Mouse (Mus musculus): ENCODE data around the gene Sept9. TPM values are rescaled to one million over a fixed set of nuclear protein-coding genes. Genes with fewer than 3 reads are reported as not detected.

Gene Sept9
- polyA plus RNA-seq, 1 experiment from 2014 or later = 202 TPM

GRCm38 (mm10) chr11:117249282-117249984 is 50.0 kb downstream of the Sept9 start:
- H3K4me3 ChIP-seq = no peak overlapping the region
- H3K4me1 ChIP-seq = peaks cover 40% of the 10 kb centered on the region
- H3K4me2 ChIP-seq = no peak overlapping the region
- no peaks in the 10 kb centered on the region for H3K27me3 ChIP-seq
- no peak overlapping the region for H3K9ac ChIP-seq
- ATAC-seq (ENCODE audit: insufficient number of reproducible peaks, insufficient read depth, low FRiP score, low TSS enrichment, low read depth) = no peak
- no peaks in the 10 kb centered on the region for H3K9me3 ChIP-seq
- no peaks in the 10 kb centered on the region; the same call in 1 of the 2 replicates for H3K36me3 ChIP-seq
- WGBS = 77% methylated on average over 18 of the region's 18 CpGs
- H3K27ac ChIP-seq = peak overlapping the region; percentile 33; the same call in 1 of the 2 replicates

DNA sequence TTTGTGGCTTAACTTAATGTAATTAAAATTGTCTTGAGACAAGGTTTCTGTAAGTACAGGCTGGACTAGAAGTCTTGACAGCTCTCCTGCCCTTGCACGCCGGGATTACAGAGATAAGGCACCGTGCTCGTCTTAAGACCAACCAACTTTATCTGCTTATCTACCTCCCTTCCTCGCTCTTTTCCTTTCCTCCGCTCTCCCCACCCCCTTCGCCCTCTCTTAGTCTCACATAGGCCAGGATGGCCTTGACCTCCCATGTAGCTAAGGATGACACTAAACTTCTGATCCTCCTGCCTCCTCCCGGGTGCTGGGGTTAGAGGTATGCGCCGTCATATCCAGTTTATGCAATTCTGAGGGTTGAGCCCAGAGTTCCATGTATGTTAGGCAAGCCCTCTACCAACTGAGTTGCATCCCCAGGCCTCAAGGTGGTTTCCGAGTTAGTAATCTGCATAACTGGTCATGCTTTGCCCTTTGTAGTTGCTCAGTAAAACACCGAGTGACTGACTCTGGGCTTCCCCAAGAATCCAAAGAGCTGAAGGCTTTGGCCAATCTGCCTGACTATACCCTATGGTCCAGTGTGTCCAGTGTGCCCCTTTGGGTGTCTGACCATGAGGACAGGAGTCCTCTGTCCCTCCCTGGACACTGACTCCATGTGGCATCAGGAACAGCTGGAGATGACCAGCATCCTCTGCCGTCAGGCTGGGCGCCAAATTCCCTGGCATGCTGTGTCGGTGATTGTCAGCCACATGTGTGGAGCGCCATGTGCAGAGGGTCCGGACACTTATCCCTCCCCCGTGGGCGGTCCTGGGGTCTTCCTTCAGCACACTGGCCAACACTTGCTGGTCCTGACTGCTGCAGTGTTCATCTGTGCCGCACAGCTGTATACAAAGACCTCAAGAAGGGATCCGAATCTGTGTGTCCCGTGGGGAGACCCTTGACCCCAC is 50.8 kb downstream of the Sept9 start:
- peaks cover 45% of the 10 kb centered on the region for H3K4me1 ChIP-seq
- no peak overlapping the region for H3K4me3 ChIP-seq
- H3K9me3 ChIP-seq = no peaks in the 10 kb centered on the region
- H3K27me3 ChIP-seq = no peaks in the 10 kb centered on the region
- H3K36me3 ChIP-seq = no peaks in the 10 kb centered on the region; the same call in 1 of the 2 replicates
- 84% methylated on average over 22 of the region's 22 CpGs for WGBS
- no peak overlapping the region for H3K27ac ChIP-seq
- no peak for ATAC-seq (ENCODE audit: insufficient number of reproducible peaks, insufficient read depth, low FRiP score, low TSS enrichment, low read depth)
- no peak overlapping the region for H3K9ac ChIP-seq
- no peak overlapping the region for H3K4me2 ChIP-seq

DNA sequence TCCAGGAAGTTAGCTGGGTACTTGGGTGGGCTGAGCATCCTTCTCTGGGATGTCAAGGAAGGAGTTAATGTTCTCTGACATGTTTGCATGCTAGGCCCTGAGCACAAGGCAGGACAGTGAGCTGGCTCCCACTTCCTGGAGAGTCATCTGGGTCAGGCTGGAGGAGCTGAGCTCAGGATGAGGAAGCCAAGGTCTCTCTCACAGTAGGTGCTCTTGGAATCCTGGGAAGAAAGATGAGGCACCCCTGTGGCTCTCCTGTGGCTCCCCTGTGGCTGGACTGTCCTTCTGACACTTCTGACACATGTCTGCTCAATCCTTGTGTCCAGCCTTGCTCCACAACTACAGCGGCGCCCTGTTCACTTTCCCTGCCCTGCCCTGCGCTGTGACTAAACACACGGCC is 52.3 kb downstream of the Sept9 start:
- H3K9ac ChIP-seq = no peak overlapping the region
- no peak overlapping the region; the same call in 1 of the 2 replicates for H3K27ac ChIP-seq
- H3K4me3 ChIP-seq = no peak overlapping the region
- H3K4me2 ChIP-seq = no peak overlapping the region
- H3K36me3 ChIP-seq = no peaks in the 10 kb centered on the region; the same call in 1 of the 2 replicates
- WGBS = 80% methylated on average over 4 of the region's 4 CpGs
- H3K4me1 ChIP-seq = peaks cover 40% of the 10 kb centered on the region
- no peaks in the 10 kb centered on the region for H3K9me3 ChIP-seq
- H3K27me3 ChIP-seq = no peaks in the 10 kb centered on the region
- no peak for ATAC-seq (ENCODE audit: insufficient number of reproducible peaks, insufficient read depth, low FRiP score, low TSS enrichment, low read depth)

- Histone ChIP-seq H3K27ac (no peak overlapping the region), H3K27me3 (no peaks in the 10 kb centered on the region), H3K4me1 (peaks cover 40% of the 10 kb centered on the region), H3K9me3 (no peaks in the 10 kb centered on the region), H3K4me2 (no peak overlapping the region), H3K4me3 (no peak overlapping the region), H3K36me3 (peaks cover 6% of the 10 kb centered on the region), H3K9ac (no peak overlapping the region)
- ATAC-seq (ENCODE audit: insufficient number of reproducible peaks, insufficient read depth, low FRiP score, low TSS enrichment, low read depth) = no peak
- WGBS = 83% methylated on average over 13 of the region's 13 CpGs
Observed at GRCm38 (mm10) chr11:117252846-117253245, 53.4 kb downstream of the Sept9 start.

DNA sequence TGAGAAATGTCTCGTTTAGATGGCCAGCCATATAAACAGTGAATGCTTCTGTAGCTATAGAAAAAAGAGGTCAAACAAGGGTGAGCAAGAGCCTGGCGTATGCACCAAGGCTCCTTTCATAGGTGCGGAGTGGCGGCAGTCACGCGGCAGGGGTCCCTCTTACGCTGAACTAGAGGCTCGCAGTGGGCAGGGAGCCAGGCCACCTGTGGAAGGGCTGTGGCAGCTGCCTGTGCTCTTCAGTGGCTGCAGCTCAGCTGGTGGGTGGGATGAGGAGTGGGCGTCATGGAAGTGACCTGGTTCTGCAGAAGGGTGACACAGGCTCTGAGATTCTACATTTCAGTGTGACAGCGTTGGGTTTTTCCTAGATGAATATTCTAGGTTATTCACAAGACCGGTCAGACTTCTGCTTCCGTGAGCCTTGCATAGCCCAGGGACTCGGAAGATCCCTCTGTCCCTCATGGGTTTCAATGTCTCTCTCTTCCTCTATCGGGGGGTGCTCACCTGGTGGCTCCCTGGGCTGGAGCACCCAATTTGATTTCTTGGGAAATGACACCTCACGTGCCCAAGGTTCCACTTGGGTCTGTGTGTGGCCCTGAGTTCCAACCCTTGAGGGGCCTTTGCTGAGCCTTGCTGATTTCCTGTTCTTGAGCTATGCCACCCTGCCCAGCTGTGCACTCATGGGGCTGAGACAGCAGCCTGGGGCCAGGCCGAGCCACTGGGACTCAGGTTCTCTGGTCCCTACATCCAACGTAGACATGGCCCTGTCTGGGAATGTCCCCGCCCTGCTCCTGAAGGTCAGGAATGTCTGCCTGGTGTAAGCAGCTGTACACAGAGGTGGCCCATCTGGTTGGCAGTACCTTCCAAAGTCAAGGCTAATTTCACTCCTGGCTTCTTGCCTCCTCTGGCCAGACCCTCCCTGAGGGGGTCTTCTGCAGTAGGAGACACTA is 55.0 kb downstream of the Sept9 start:
- H3K9me3 ChIP-seq = no peaks in the 10 kb centered on the region
- 72% methylated on average over 18 of the region's 18 CpGs for WGBS
- peaks cover 30% of the 10 kb centered on the region for H3K4me1 ChIP-seq
- H3K36me3 ChIP-seq = peaks cover 6% of the 10 kb centered on the region
- no peak overlapping the region for H3K27ac ChIP-seq
- no peak for ATAC-seq (ENCODE audit: insufficient number of reproducible peaks, insufficient read depth, low FRiP score, low TSS enrichment, low read depth)
- no peak overlapping the region for H3K9ac ChIP-seq
- no peak overlapping the region for H3K4me2 ChIP-seq
- H3K4me3 ChIP-seq = no peak overlapping the region
- no peaks in the 10 kb centered on the region for H3K27me3 ChIP-seq

DNA sequence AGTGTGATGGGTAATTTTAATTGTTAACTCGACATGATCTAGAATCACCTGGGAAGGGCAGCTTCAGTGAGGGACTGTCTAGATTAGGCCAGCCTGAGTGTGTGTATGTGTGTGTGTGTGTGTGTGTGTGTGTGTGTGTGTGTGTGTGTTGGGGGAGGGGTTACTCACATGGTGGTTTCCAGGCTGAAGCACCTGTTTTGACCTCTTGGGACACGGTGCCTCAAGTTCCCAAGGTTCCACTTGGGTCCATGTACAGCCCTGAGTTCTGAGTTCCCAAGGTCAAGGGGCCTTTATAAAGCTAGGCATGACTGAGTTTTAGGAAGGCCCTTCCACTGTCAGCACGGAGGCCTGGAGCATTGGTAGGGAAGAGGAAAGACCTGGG is 55.6 kb downstream of the Sept9 start:
- Histone ChIP-seq H3K36me3 (peaks cover 6% of the 10 kb centered on the region), H3K4me1 (peaks cover 30% of the 10 kb centered on the region), H3K9me3 (no peaks in the 10 kb centered on the region), H3K27me3 (no peaks in the 10 kb centered on the region), H3K4me3 (no peak overlapping the region), H3K9ac (no peak overlapping the region), H3K4me2 (no peak overlapping the region), H3K27ac (no peak overlapping the region)
- ATAC-seq (ENCODE audit: insufficient number of reproducible peaks, insufficient read depth, low FRiP score, low TSS enrichment, low read depth) = no peak
- 81% methylated on average over 3 of the region's 3 CpGs for WGBS

GRCm38 (mm10) chr11:117256088-117256487 is 56.6 kb downstream of the Sept9 start:
- no peak overlapping the region for H3K9ac ChIP-seq
- peaks cover 34% of the 10 kb centered on the region for H3K4me1 ChIP-seq
- no peak overlapping the region for H3K4me3 ChIP-seq
- no peak overlapping the region for H3K27ac ChIP-seq
- no peaks in the 10 kb centered on the region for H3K9me3 ChIP-seq
- H3K4me2 ChIP-seq = no peak overlapping the region
- H3K36me3 ChIP-seq = peaks cover 6% of the 10 kb centered on the region; the same call in 1 of the 2 replicates
- no peak for ATAC-seq (ENCODE audit: insufficient number of reproducible peaks, insufficient read depth, low FRiP score, low TSS enrichment, low read depth)
- no peaks in the 10 kb centered on the region for H3K27me3 ChIP-seq
- WGBS = 59% methylated on average over 9 of the region's 9 CpGs

DNA sequence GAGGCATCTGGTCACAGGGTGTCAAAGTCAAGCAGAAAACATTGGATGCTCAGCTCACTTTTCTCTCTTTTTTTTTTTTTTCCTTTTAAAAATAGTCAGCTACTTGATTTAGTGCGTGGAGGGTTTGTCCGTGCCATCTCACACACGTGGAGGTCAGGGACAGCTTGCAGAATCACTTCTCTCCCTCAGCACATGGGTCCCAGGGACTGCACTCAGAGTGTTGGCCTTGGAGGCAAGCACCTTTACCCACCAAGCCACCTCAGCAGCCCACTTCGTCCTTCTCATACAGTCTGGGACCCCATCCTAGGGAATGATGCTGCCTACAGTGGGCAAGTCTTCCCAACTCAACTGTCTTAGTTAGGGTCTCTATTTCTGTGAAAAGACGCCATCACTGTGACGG is 57.4 kb downstream of the Sept9 start:
- Histone ChIP-seq H3K27ac (no peak overlapping the region), H3K36me3 (peaks cover 6% of the 10 kb centered on the region; the same call in 1 of the 2 replicates), H3K4me3 (no peak overlapping the region), H3K4me1 (peaks cover 31% of the 10 kb centered on the region), H3K9ac (no peak overlapping the region), H3K4me2 (no peak overlapping the region), H3K27me3 (no peaks in the 10 kb centered on the region), H3K9me3 (no peaks in the 10 kb centered on the region)
- WGBS = 96% methylated on average over 6 of the region's 6 CpGs
- ATAC-seq (ENCODE audit: insufficient number of reproducible peaks, insufficient read depth, low FRiP score, low TSS enrichment, low read depth) = no peak

DNA sequence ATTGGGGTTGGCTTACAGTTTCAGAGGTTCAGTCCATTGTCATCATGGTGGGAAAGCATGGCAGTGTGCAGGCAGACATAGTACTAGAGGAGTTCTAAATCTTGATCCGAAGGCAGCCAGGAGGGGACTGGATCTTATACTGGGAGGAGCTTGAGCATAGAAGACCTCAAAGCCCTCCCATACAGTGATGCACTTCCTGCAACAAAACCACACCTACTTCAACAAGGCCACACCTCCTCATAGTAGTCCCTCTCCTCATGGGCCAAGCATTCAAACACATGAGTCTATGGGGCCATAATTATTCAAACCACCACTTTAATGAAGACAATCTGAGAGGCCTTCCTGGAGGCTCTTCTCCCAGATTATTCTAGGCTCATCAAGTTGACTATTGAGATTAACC is 57.8 kb downstream of the Sept9 start:
- H3K4me2 ChIP-seq = no peak overlapping the region
- peaks cover 6% of the 10 kb centered on the region; the same call in 1 of the 2 replicates for H3K36me3 ChIP-seq
- H3K9ac ChIP-seq = no peak overlapping the region
- H3K27me3 ChIP-seq = no peaks in the 10 kb centered on the region
- H3K27ac ChIP-seq = no peak overlapping the region
- ATAC-seq (ENCODE audit: insufficient number of reproducible peaks, insufficient read depth, low FRiP score, low TSS enrichment, low read depth) = no peak
- WGBS = 86% methylated on average over 1 of the region's 1 CpGs
- H3K9me3 ChIP-seq = no peaks in the 10 kb centered on the region
- H3K4me3 ChIP-seq = no peak overlapping the region
- peaks cover 31% of the 10 kb centered on the region for H3K4me1 ChIP-seq

GRCm38 (mm10) chr11:117257842-117258241 is 58.4 kb downstream of the Sept9 start:
- no peak overlapping the region for H3K27ac ChIP-seq
- H3K4me3 ChIP-seq = no peak overlapping the region
- no peak overlapping the region for H3K4me2 ChIP-seq
- no peak for ATAC-seq (ENCODE audit: insufficient number of reproducible peaks, insufficient read depth, low FRiP score, low TSS enrichment, low read depth)
- peaks cover 6% of the 10 kb centered on the region; the same call in 1 of the 2 replicates for H3K36me3 ChIP-seq
- no peaks in the 10 kb centered on the region for H3K9me3 ChIP-seq
- H3K27me3 ChIP-seq = no peaks in the 10 kb centered on the region
- peaks cover 31% of the 10 kb centered on the region for H3K4me1 ChIP-seq
- H3K9ac ChIP-seq = no peak overlapping the region

Data from embryonic facial prominence, embryonic 13.5 days (tissue).